Mouse (Mus musculus): ENCODE results near the gene Myh3.

Gene Myh3

DNA sequence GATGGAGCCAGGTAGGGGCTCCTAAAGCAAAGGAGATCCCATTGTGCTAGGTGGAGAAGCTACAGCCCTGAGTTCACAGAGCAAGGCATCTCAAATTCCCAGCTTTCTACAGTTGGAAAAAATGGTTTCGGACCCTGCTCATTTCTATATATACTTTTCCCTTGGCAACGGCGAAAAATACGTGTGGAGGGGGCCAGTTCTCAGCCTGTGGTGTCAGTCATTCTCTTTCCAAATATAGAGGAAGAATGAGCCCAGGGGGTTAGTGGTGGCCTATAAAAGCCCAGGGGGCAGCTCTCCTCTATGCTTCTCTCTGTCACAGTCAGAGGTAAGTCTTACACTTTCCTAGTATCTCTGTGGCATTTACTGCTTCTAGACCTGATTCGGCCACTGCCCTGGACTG, at the start of gene Myh3:
TSS of gene Myh3 (plus strand) at position 301 of the 400 bp plus-strand sequence.
- no peak for DNase-seq

GRCm38 (mm10) chr11:67030904-67031602, 47.0 kb upstream of the Myh3 start:
- DNase-seq = no peak

- DNase-seq = no peak
Measured at GRCm38 (mm10) chr11:67031603-67031915, 46.5 kb upstream of the Myh3 start.

- DNase-seq = no peak
Measured at GRCm38 (mm10) chr11:67034775-67035485, 43.2 kb upstream of the Myh3 start.

DNA sequence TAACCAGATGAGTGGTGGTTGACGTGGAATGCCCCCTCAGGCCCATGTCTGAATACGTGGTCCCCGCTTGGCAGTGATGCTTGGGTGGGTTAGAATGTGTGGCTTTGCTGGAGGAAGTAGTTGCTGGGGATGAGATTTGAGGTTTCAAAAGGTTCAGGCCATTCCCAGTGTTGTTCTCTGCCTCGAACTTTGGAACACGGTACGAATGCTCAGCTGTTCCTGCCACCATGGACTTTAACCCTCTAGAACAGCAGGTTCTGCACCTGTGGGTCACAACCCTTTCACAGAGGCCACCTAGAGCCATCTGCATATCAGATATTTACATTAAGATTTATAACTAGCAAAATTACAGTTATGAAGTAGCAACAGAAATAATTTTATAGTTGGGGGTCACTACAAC, 41.9 kb upstream of the Myh3 start:
- no peak for DNase-seq

GRCm38 (mm10) chr11:67036892-67037291, 41.2 kb upstream of the Myh3 start:
- no peak for DNase-seq

DNA sequence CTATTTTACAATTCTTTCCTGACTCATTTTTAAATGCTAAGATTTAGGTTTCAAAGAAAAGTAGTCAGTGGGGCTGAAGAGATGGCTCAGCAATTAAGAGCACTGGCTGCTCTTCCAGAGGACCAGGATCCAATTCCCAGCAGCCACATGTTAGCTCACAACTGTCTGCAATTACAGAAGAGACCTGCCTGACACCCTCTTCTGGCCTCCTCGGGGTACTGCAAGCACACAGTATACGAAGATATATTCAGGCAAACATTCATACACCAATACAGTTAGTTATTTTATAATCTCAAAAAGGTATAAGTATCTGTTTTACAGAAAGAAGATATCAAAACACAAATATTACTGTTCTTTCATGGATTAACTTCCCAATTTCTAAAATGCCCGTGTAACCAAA, 38.3 kb upstream of the Myh3 start:
- DNase-seq = no peak

GRCm38 (mm10) chr11:67040483-67040882, 37.6 kb upstream of the Myh3 start:
- no peak for DNase-seq

DNA sequence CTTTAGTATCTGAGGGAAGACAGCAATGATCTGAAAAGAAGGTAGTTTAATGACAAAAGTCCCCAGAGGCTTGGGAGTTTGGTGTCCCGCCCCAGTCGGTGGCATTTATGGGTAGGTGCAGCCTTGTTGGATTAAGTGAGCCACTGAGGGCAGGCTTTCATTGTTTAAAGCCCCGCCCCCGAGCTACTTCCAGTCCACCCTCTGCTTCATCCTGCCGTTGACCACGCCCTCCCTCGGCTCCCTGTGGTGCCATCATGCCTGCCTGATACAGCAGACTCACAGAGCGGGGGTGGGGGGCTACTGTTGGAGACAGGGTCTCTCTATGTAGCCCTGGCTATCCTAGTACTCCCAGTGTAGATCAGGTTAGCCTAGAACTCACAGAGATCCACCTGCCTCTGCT, 35.1 kb upstream of the Myh3 start:
- no peak for DNase-seq

GRCm38 (mm10) chr11:67044959-67045358, 33.1 kb upstream of the Myh3 start:
- no peak for DNase-seq

GRCm38 (mm10) chr11:67047199-67047598, 30.9 kb upstream of the Myh3 start:
- no peak for DNase-seq

DNA sequence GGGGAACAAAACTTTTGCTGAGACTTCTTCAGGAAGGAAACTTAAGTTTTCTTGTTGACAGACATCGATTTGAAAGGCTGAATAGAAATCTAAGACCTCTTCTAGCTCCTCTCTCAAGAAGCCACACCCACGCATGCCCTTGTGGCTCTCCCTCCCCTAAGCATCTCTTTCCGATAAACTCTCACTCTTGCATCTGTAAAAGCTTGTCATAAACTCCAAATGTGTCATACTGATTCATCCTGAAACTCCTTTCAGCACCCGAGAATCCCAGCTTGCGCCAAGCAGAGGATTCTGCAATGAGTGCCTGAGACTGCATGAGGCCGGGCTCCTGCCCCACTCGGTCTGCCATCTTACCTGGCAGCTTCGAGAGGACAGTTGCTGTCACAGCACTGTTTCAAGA, 29.6 kb upstream of the Myh3 start:
- no peak for DNase-seq

DNA sequence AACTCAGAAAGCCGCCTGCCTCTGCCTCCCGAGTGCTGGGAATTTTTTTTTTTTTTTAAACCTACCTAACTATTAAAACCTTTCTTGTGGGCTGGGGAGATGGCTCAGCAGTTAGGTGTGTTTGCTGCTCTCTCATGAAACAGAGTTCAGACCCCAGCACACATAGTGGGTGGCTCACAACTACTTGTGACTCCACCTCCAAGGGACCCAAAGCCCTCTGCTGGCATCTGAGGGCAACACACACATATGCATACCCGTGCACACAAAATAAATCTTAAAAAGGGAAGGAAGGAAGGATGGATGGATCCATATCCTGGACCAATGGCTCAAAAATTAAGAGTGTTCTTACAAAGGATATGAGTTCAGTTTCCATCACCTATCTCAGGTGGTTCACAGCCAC, 28.8 kb upstream of the Myh3 start:
- no peak for DNase-seq

DNA sequence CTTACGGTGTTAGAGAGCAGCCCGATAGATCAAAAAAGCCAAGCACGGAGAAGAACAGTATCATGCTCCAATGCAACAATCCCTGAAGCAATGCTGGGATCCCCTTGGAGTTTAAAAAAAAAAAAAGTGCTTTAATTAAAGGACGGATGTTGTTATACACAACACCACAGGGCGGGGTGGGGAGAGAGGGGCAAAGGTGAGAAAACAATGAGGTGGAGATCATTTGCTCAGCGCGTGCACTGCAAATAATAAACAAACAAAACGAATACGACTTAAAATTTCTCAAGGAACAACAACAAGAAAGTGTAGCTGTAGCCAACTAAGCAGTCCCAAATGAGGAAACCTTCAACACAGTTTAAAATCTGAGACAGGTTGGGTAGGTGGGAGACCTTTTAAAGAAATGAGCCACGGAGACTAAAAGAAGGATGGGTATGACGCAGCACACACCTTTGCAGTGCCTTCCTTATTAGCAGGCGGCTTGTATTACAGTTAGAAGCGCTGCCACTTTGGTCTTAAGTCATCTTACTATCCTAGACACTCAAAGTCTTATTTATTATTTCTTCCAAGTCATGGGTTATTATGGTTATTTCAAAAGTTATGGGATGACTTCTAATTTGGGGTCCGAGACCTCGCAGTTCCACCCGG, 26.3 kb upstream of the Myh3 start:
- no peak for DNase-seq

- DNase-seq = peak; percentile 94
Measured at GRCm38 (mm10) chr11:67052321-67052952, 25.7 kb upstream of the Myh3 start, which contains the start of the genes Adprm and Sco1. TSS of gene Adprm (minus strand) at chr11:67052594. TSS of gene Sco1 (plus strand) at chr11:67052670.

GRCm38 (mm10) chr11:67054754-67055365, 23.2 kb upstream of the Myh3 start:
- no peak for DNase-seq

DNA sequence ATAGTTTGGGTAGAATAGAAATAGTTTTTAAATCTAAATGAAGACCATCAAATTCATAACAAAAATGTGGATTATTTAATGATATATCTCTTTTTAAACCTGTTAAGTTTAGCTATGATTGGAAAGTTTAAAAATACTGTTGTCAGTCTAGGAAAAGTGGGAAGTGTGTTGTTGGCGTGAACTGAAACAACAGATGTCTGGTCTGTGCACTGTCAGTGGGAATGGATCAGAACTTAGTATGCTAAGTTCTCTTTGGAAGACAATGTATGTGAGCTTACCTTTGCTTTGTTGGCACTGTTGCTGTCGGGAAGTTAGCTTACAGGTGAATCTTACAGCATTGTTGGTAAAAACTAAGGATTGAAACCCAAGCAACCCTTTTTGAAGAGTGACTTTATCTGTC, 16.8 kb upstream of the Myh3 start:
- DNase-seq = no peak

DNA sequence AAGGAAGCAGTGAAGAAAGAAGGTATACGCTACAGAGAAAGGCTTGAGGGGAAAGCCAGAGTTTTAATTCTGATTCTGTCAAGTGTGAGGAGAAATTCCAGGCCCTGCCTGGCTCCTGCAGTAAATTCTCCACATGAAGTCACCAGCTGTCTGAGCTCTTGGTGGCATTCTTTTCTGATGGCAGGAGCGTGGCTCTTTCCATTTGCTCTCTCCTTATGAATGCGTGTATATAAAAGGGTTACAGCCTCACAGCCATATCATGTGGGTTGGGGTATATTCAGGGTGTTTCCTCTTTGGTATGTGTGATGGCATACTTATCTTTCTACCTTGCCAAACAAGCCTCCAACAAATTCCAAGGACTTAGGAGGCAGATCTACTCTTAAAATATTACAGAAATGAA, 15.4 kb upstream of the Myh3 start:
- no peak for DNase-seq

GRCm38 (mm10) chr11:67067741-67068140, 10.4 kb upstream of the Myh3 start:
- no peak for DNase-seq

- DNase-seq = no peak
Measured at GRCm38 (mm10) chr11:67072615-67073130, 5.4 kb upstream of the Myh3 start.

- DNase-seq = no peak
Measured at GRCm38 (mm10) chr11:67075036-67075435, 3.1 kb upstream of the Myh3 start.

GRCm38 (mm10) chr11:67076781-67077180, 1.3 kb upstream of the Myh3 start:
- no peak for DNase-seq

DNA sequence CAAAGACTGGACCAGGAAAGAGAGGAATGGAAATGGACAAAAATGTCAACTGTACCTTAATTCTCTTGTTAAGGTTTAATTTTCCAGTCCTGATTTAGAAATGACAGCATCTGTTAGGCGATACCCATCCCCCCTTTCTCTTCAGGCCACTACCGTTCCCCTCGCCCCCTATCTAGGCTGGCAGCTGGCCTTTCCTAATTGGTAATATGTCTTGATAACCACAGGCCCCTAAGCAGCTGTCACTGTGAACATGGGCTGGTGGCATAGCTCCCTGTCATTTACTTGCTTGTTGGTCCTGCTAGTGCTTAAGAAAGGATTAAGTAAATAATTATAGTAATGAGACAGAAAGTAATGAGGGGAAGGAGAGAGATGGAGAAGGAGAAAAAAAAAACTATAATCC, 665 bp upstream of the Myh3 start:
- no peak for DNase-seq
